ENCODE assay signal across 26 mouse cellular contexts in the genomic region with DNA sequence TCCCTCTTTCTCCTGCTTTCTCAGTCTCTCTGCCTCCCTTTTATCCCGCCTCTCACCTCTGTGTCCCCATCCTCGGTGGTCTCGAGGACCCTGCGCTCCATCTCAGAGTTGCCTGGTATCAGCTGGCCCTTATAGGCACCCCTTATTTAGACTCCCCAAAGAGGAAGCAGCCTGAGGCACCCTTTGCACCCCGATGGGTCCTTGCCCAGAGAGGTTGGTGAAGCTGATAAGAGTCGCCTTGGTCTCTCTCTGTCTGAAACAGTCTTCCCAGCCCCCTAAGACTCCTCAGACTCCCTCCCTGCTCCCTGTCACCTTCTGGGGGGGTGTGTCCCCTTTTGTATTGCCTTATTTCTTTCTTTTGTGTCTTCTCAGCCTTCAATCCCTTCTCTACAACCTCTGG. TPM values are rescaled to one million over a fixed set of nuclear protein-coding genes. Genes with fewer than 3 reads are reported as not detected.
DNase-seq lines count a peak whose midpoint lies in the region; ATAC-seq and TF ChIP-seq lines count a peak whose summit lies in the region.
"Had no signal": no experiment of that assay in that cellular context is flagged by ENCODE, and none has a peak within 500 bp of the region (broad histone marks: within the 10 kb centered on the region; RNA-seq: fewer than 3 reads in every experiment).

A gene (minus strand): TSS at position 101 of the 400 bp plus-strand sequence.

- H3K4me2 ChIP-seq in lung, embryonic 16.5 days (ENCODE audit: low read depth, low read length): no peak within 1 kb of the TSS
- no peak within 1 kb of the TSS for H3K4me2 ChIP-seq in heart, embryonic 12.5 days
- H3K4me2 ChIP-seq: forebrain, embryonic 13.5 days; hindbrain, embryonic 15.5 days had no signal

- peak within 1 kb of the TSS; percentile 86 for H3K27ac ChIP-seq in gastrocnemius, adult 2 months
- H3K27ac ChIP-seq in lung, embryonic 16.5 days (ENCODE audit: low read length): peak within 1 kb of the TSS; percentile 76
- H3K27ac ChIP-seq in heart, embryonic 12.5 days (ENCODE audit: poor library complexity, severe bottlenecking): 0 out of 2 replicates have a peak within 1 kb of the TSS, but pooled peaks have one; percentile 14
- H3K27ac ChIP-seq in cerebellum, adult 2 months (ENCODE audit: insufficient read depth, low read length): no peak within 1 kb of the TSS
- H3K27ac ChIP-seq: forebrain, embryonic 13.5 days; hindbrain, embryonic 15.5 days; left cerebral cortex, adult 2 months; limb, embryonic 10.5 days; stomach, postnatal 0 days had no signal

- peaks cover 3% of the 10 kb centered on the region; the same call in 1 of the 2 replicates for H3K4me1 ChIP-seq in lung, embryonic 16.5 days (replicated peaks; ENCODE audit: control insufficient read depth, insufficient read depth, low read length)
- H3K4me1 ChIP-seq in heart, embryonic 12.5 days (replicated peaks): peaks cover 12% of the 10 kb centered on the region
- no peaks in the 10 kb centered on the region for H3K4me1 ChIP-seq in cerebellum, adult 2 months (ENCODE audit: control insufficient read depth, insufficient read depth, low read length)
- H3K4me1 ChIP-seq: forebrain, embryonic 13.5 days; hindbrain, embryonic 15.5 days had no signal

- no peak for TF ChIP-seq POLR2A in cerebellum, adult 2 months (IDR thresholded peaks at IDR 0.05; ENCODE audit: borderline replicate concordance, insufficient read depth, low read length)

- no peaks in the 10 kb centered on the region for H3K27me3 ChIP-seq in lung, embryonic 16.5 days (ENCODE audit: control insufficient read depth, insufficient read depth, low read depth, low read length)
- no peaks in the 10 kb centered on the region for H3K27me3 ChIP-seq in heart, embryonic 12.5 days (replicated peaks)
- H3K27me3 ChIP-seq in cerebellum, adult 2 months (ENCODE audit: control insufficient read depth, insufficient read depth, low read length): no peaks in the 10 kb centered on the region
- H3K27me3 ChIP-seq: forebrain, embryonic 13.5 days; hindbrain, embryonic 15.5 days had no signal

- ATAC-seq in lung, embryonic 16.5 days (ENCODE audit: low read depth): 0 out of 2 replicates have a peak, but pooled peaks have one; percentile 2
- no peak for ATAC-seq in heart, embryonic 12.5 days (ENCODE audit: insufficient number of reproducible peaks, low FRiP score)
- ATAC-seq: forebrain, embryonic 13.5 days; intestine, embryonic 16.5 days had no signal

- 44% methylated on average over 6 of the region's 6 CpGs for WGBS in lung, embryonic 16.5 days
- WGBS in heart, embryonic 12.5 days: 29% methylated on average over 6 of the region's 6 CpGs
- WGBS in cerebellum, adult 2 months: 34% methylated on average over 6 of the region's 6 CpGs

- H3K9ac ChIP-seq in lung, embryonic 16.5 days (ENCODE audit: low read length): no peak within 1 kb of the TSS
- no peak within 1 kb of the TSS; the same call in 1 of the 2 replicates for H3K9ac ChIP-seq in heart, embryonic 12.5 days
- H3K9ac ChIP-seq: forebrain, embryonic 13.5 days; hindbrain, embryonic 15.5 days had no signal

- TF ChIP-seq CTCF in gastrocnemius, adult 2 months (IDR thresholded peaks at IDR 0.05): no peak
- no peak for TF ChIP-seq CTCF in cerebellum, adult 2 months (IDR thresholded peaks at IDR 0.05; ENCODE audit: borderline replicate concordance, insufficient read depth, low read depth, low read length)

- no peaks in the 10 kb centered on the region for H3K36me3 ChIP-seq in lung, embryonic 16.5 days (ENCODE audit: control insufficient read depth, insufficient read depth, low read length)
- H3K36me3 ChIP-seq in heart, embryonic 12.5 days: no peaks in the 10 kb centered on the region
- H3K36me3 ChIP-seq: G1E; hindbrain, embryonic 15.5 days; limb, embryonic 10.5 days had no signal

- H3K9me3 ChIP-seq in lung, embryonic 16.5 days (ENCODE audit: control insufficient read depth, low read length): no peaks in the 10 kb centered on the region
- H3K9me3 ChIP-seq in heart, embryonic 12.5 days (replicated peaks): no peaks in the 10 kb centered on the region
- H3K9me3 ChIP-seq: forebrain, embryonic 13.5 days; G1E; hindbrain, embryonic 15.5 days; limb, embryonic 10.5 days had no signal

- H3K4me3 ChIP-seq in gastrocnemius, adult 2 months: no peak within 1 kb of the TSS
- H3K4me3 ChIP-seq in lung, embryonic 16.5 days (ENCODE audit: low read length): no peak within 1 kb of the TSS
- H3K4me3 ChIP-seq in heart, embryonic 12.5 days: no peak within 1 kb of the TSS
- no peak within 1 kb of the TSS for H3K4me3 ChIP-seq in cerebellum, adult 2 months (replicated peaks; ENCODE audit: insufficient read depth, low read depth, low read length)
- H3K4me3 ChIP-seq: forebrain, embryonic 13.5 days; hindbrain, embryonic 15.5 days; left cerebral cortex, adult 2 months; limb, embryonic 10.5 days had no signal

- intact Hi-C loops in gastrocnemius, adult 2 months (cut with DNase I): no loop called here
- intact Hi-C loops in heart, postnatal 25 days (cut with DNase I): no loop called here

- DNase-seq in gastrocnemius, adult 2 months: no peak
- no peak for DNase-seq in gastrocnemius, postnatal 4 days (ENCODE audit: low spot score in 2 of 2)
- no peak for DNase-seq in lung, postnatal 36 days
- no peak for DNase-seq in heart, postnatal 25 days (ENCODE audit: low spot score)
- DNase-seq in ovary, adult 18-20 months (ENCODE audit: low spot score): no peak
- DNase-seq in cerebellum, adult 2 months: no peak
- DNase-seq: adrenal gland, postnatal 36 days; cerebellum, adult 18-20 months; cerebellum, postnatal 36 days; kidney, postnatal 36 days; right cerebral cortex, postnatal 4 days had no signal

RNA-seq across cellular contexts. Expression of the gene that starts here (rescaled TPM):
- 1 to 10 TPM in 1 of 2 experiments, under 1 TPM in 1; 0.46 to 5.2 TPM for total RNA-seq in gastrocnemius, adult 2 months (2021)
- under 1 TPM in 1 of 2 experiments, not detected in 1; 0.13 TPM for total RNA-seq in gastrocnemius, postnatal 4 days (2021)
- polyA plus RNA-seq in lung, embryonic 16.5 days (2015; fragmentation: Nextera tagmentation; extraction: Ambion mirVana): 0.72 and 1.0 TPM in 2 replicates
- polyA plus RNA-seq in heart, embryonic 12.5 days (2016; fragmentation: Nextera tagmentation; extraction: Ambion mirVana): 0.08 and 0.17 TPM in 2 replicates
- 10 to 100 TPM; 46.1 to 48.7 TPM for total RNA-seq in heart, postnatal 25 days (2021)
- 2.6 TPM in 2 replicates for polyA plus RNA-seq in cerebellum, adult 2 months (2012; rRNA removed)
- total RNA-seq: granulocyte monocyte progenitor cell, adult 5-6 weeks; liver, adult 2 months; megakaryocyte-erythroid progenitor cell, adult 5-6 weeks; monocyte, adult 5-6 weeks had no signal
- polyA plus RNA-seq: G1E; intestine, embryonic 16.5 days; kidney, embryonic 14.5 days; limb, embryonic 10.5 days; liver, adult 2 months; stomach, postnatal 0 days; thymus, postnatal 0 days had no signal

Comparison
In these comparisons a context has a peak if more than half of its experiments do, and no peak if none do; other contexts are left out.
1. RNA of the gene that starts here (total RNA-seq): 46.1 to 48.7 TPM in heart, postnatal 25 days; 0.46 to 5.2 TPM in gastrocnemius, adult 2 months and 0.13 TPM in gastrocnemius, postnatal 4 days; every median in the first group is over 4 times any median in the second.